Mouse (Mus musculus): ENCODE results near the gene Nit1. TPM values are rescaled to one million over a fixed set of nuclear protein-coding genes. Genes with fewer than 3 reads are reported as not detected.
"Not testable (repeated sequence)": the region's sequence is repeated elsewhere in the genome, so short reads cannot be mapped to it uniquely, and the experiment has no call there.

Nit1 gene
- total RNA-seq, 2 experiments from 2014 or later, result 26.1 to 29.9 TPM

DNA sequence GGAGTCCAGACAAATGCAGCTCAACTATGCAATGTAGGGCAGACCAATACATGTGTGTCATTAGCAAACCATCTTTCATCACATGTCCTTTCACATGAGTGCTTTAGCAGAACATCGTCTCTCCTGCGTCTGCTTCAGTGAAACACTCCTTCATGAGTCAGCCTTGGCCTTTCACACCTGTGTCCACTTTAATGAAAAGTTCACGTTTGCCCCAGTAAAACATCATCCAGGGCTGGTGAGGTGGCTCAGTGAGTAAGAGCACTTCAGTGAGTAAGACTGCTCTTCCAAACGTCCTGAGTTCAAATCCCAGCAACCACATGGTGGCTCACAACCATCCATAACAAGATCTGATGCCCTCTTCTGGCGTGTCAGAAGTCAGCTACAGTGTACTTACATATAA, 39.3 kb downstream of the Nit1 start:
- intact Hi-C loops (cut with DNase I); DNase-seq (ENCODE audit: low spot score): not testable (repeated sequence)

GRCm38 (mm10) chr1:171298226-171298625, 47.2 kb downstream of the Nit1 start:
- intact Hi-C loops (cut with DNase I), result no loop called here
- no peak for DNase-seq (ENCODE audit: low spot score)

DNA sequence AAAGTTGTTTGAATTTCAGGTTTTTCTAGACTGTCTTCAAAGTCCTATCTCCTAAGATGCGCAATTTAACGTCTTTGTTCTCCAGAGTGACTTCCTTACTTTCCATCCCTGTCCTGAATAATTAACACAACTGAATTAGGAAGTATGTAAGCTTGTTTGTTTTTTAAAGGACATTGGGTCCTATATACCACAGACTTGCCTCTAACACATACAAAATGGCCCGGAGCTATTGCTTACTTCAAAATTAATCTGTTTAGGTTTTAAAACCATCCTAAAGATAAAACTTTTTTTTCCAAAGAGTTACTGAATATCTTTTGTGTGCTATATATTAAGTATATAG, 50.4 kb downstream of the Nit1 start:
- no peak for DNase-seq (ENCODE audit: low spot score)
- intact Hi-C loops (cut with DNase I), result loop anchor here (2.0 kb wide), 1 partner anchor 34 kb away; the partner anchor contains the start of gene Dedd

DNA sequence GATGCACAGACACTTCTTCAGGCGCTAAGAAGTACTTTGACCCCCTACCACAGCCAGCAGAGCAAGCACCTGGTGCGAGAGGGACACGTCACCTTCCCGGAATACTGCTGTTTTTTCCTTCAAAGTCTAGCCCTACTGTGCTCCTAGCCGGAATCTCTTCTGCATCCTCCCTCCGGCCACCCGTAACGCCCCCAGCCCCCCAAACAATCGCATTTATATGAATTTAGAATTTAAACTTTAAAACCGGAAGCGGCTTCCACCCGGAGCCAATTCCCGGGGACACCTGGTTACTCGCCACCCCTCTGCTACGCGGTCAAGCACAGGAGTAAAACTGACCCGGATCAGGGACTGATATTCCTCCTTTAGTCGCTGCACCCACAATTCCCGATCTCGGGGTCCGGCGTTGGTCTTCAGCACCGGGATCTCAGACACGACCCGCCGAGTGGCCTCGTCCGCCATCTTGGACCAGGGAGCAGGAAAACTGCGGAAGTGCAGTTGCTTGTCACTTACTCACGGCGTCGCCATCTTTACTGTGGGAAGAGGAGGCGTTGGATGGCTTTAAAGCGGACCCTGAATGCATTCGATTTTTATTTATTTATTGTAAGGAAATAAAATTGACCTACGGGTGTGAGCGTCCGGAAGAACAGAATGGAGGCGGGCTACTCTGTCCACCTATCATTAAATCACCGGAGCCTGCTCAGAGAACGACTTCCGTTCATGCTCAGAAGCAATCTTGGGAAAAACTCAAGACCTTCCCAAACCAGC, 51.0 kb downstream of the Nit1 start, which contains the start of gene Ufc1:
Gene Ufc1, minus strand, starts transcription at position 727 of the 765 bp plus-strand sequence.
- DNase-seq (ENCODE audit: low spot score), result peak; percentile 77
- intact Hi-C loops (cut with DNase I), result loop anchor here (2.0 kb wide), 1 partner anchor 34 kb away; the partner anchor contains the start of gene Dedd

GRCm38 (mm10) chr1:171293906-171294297, 51.5 kb downstream of the Nit1 start:
- DNase-seq (ENCODE audit: low spot score), result no peak
- intact Hi-C loops (cut with DNase I), result loop anchor here (2.0 kb wide), 1 partner anchor 35 kb away; the partner anchor contains the start of gene Dedd

GRCm38 (mm10) chr1:171293351-171293750, 52.1 kb downstream of the Nit1 start:
- DNase-seq (ENCODE audit: low spot score), result no peak
- intact Hi-C loops (cut with DNase I), result no loop called here

DNA sequence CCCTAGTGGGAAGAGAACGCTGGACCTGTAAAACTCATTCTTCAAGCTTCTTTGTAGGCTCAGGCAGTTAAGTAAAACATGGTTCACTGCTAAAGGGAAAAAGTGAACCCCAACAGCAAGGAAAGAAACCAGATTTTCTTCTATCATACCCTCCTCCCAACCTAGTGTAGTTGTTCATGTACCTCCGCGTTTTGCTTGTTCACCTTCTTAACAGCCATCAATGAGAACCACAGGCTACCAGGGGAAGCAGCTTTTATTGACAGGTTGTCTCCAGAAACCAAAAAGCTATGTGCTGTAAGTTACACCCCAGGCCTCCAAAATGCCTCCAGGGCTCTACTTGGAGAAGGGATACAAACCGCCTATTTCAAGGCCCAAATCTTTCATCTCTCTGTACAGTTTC, 57.1 kb downstream of the Nit1 start:
- DNase-seq (ENCODE audit: low spot score), result no peak
- intact Hi-C loops (cut with DNase I), result no loop called here

Other genes starting within 250 kb of the Nit1 start
- gene Cfap126, start 231.7 kb downstream of the Nit1 start, total RNA-seq (2021), result 1 to 10 TPM in 1 of 2 experiments, under 1 TPM in 1; 0.34 to 1.1 TPM
- 1,000 to 10,000 TPM; 1,121 to 1,186 TPM for gene Sdhc, start 195.0 kb downstream of the Nit1 start, total RNA-seq (2021)
- gene Mpz, start 194.9 kb downstream of the Nit1 start, total RNA-seq (2021), result 1 to 10 TPM in 1 of 2 experiments, under 1 TPM in 1; 0.29 to 6.7 TPM
- 100 to 1,000 TPM; 253 to 281 TPM for gene Pcp4l1, start 149.4 kb downstream of the Nit1 start, total RNA-seq (2021)
- not detected for gene Nr1i3, start 131.7 kb downstream of the Nit1 start, total RNA-seq (2021)
- gene Tomm40l, start 123.1 kb downstream of the Nit1 start, total RNA-seq (2021), result 100 to 1,000 TPM in 1 of 2 experiments, 10 to 100 TPM in 1; 88.9 to 101 TPM
- 1 to 10 TPM; 2.9 to 3.0 TPM for gene Apoa2, start 120.6 kb downstream of the Nit1 start, total RNA-seq (2021)
- gene Fcer1g, start 111.3 kb downstream of the Nit1 start, total RNA-seq (2021), result 10 to 100 TPM; 11.0 to 12.9 TPM
- gene Adamts4, start 95.2 kb downstream of the Nit1 start, total RNA-seq (2021), result 1 to 10 TPM in 1 of 2 experiments, under 1 TPM in 1; 0.49 to 2.0 TPM
- gene Ndufs2, start 94.3 kb downstream of the Nit1 start, total RNA-seq (2021), result 1,000 to 10,000 TPM; 1,437 to 1,441 TPM
- gene B4galt3, start 75.3 kb downstream of the Nit1 start, total RNA-seq (2021), result 10 to 100 TPM; 16.4 to 17.8 TPM
- gene Ppox, start 64.5 kb downstream of the Nit1 start, total RNA-seq (2021), result 10 to 100 TPM; 13.4 to 13.7 TPM
- gene Usp21, start 57.7 kb downstream of the Nit1 start, total RNA-seq (2021), result 10 to 100 TPM; 19.7 to 21.3 TPM
- 10 to 100 TPM; 80.7 to 81.5 TPM for gene Ufc1, start 50.6 kb downstream of the Nit1 start, total RNA-seq (2021)
- 10 to 100 TPM; 21.9 to 22.2 TPM for gene Dedd, start 16.5 kb downstream of the Nit1 start, total RNA-seq (2021)
- 10 to 100 TPM; 74.3 to 84.4 TPM for gene Pfdn2, start within 50 bp of the Nit1 start, total RNA-seq (2021)
- gene Klhdc9, start 15.2 kb upstream of the Nit1 start, total RNA-seq (2021), result not detected
- under 1 TPM; 0.21 to 0.42 TPM for gene Nectin4, start 24.5 kb upstream of the Nit1 start, total RNA-seq (2021)
- 1 to 10 TPM; 2.7 TPM for gene Arhgap30, start 43.3 kb upstream of the Nit1 start, total RNA-seq (2021)
- 10 to 100 TPM; 38.7 to 42.6 TPM for gene Usf1, start 65.7 kb upstream of the Nit1 start, total RNA-seq (2021)
- gene Tstd1, start 73.2 kb upstream of the Nit1 start, total RNA-seq (2021), result 1 to 10 TPM; 1.2 to 1.6 TPM
- 10 to 100 TPM; 37.1 to 38.9 TPM for gene F11r, start 91.9 kb upstream of the Nit1 start, total RNA-seq (2021)
- gene Alyref2, start 157.8 kb upstream of the Nit1 start, total RNA-seq (2021), result 1 to 10 TPM; 2.4 to 3.3 TPM
- not detected for gene Itln1, start 189.6 kb upstream of the Nit1 start, total RNA-seq (2021)
- under 1 TPM; 0.25 to 0.44 TPM for gene Cd244a, start 213.5 kb upstream of the Nit1 start, total RNA-seq (2021)